In the genomic region with DNA sequence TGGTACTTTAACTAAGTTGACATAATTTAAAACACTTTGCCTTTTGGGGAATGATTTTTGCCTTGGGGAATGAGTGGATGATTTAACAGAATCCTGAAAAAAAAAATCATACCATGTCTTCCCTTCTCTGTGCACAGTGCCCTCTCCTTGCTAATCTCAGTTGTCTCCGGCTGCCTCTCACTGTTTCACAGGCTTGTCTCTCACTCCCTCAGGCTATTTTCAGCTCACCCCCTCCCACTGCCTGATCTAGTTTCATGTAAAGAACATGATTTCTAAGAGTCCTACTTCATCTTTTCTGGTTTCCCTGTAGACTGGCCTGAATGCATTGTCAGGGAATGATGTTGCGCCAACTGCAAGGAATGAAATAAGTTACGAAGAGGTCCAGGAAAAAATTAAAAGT, we compare ENCODE assay signal across 17 mouse cellular contexts.
A peak's percentile ranks its signal among the peaks of the same experiment; 100 is the strongest.
DNase-seq lines count a peak whose midpoint lies in the region; ATAC-seq lines count a peak whose summit lies in the region.
"Had no signal": no experiment of that assay in that cellular context is flagged by ENCODE, and none has a peak within 500 bp of the region (broad histone marks: within the 10 kb centered on the region; RNA-seq: fewer than 3 reads in every experiment).

No protein-coding gene starts in this region.

- H3K4me3 ChIP-seq in lung, embryonic 15.5 days = no peak overlapping the region
- H3K4me3 ChIP-seq: hindbrain, embryonic 15.5 days; liver, embryonic 12.5 days; megakaryocyte, embryonic 14.5 days; neural tube, embryonic 15.5 days had no signal

- peak overlapping the region; percentile 57 for H3K27ac ChIP-seq in lung, embryonic 15.5 days
- H3K27ac ChIP-seq: hindbrain, embryonic 15.5 days; liver, embryonic 12.5 days; neural tube, embryonic 15.5 days had no signal

- H3K9me3 ChIP-seq in lung, embryonic 15.5 days = no peaks in the 10 kb centered on the region
- H3K9me3 ChIP-seq: hindbrain, embryonic 15.5 days; liver, embryonic 12.5 days; neural tube, embryonic 15.5 days had no signal

- no peak overlapping the region for H3K4me2 ChIP-seq in lung, embryonic 15.5 days
- H3K4me2 ChIP-seq: hindbrain, embryonic 15.5 days; liver, embryonic 12.5 days; neural tube, embryonic 15.5 days had no signal

- H3K36me3 ChIP-seq in lung, embryonic 15.5 days = no peaks in the 10 kb centered on the region
- H3K36me3 ChIP-seq: G1E; hindbrain, embryonic 15.5 days; liver, embryonic 12.5 days; neural tube, embryonic 15.5 days had no signal

- no peak for DNase-seq in lung, postnatal 36 days
- DNase-seq in frontal cortex, postnatal 14 days (ENCODE audit: low spot score in 2 of 2) = peak; percentile 35 to 36
- peak; percentile 65 to 86 for DNase-seq in left cerebral cortex, postnatal 14 days (ENCODE audit: low spot score in 2 of 2)
- DNase-seq in right cerebral cortex, postnatal 4 days = peak; percentile 12
- DNase-seq in layer of hippocampus, postnatal 10 days (ENCODE audit: low spot score in 2 of 2) = no peak
- no peak for DNase-seq in cerebellum, adult 11-12 months
- DNase-seq: adrenal gland, adult 2 months; cerebellum, postnatal 10 days; heart, adult 11 months; kidney, adult 2 months; thymus, adult 18-20 months had no signal

- H3K9ac ChIP-seq in lung, embryonic 15.5 days = no peak overlapping the region
- H3K9ac ChIP-seq: hindbrain, embryonic 15.5 days; liver, embryonic 12.5 days; neural tube, embryonic 15.5 days had no signal

- intact Hi-C loops in left cerebral cortex, postnatal 14 days (cut with DNase I) = no loop called here

- no peak for ATAC-seq in lung, embryonic 15.5 days (ENCODE audit: borderline replicate concordance, extremely low read depth, low FRiP score, low TSS enrichment)
- ATAC-seq: liver, embryonic 12.5 days had no signal

- no peaks in the 10 kb centered on the region for H3K4me1 ChIP-seq in lung, embryonic 15.5 days
- H3K4me1 ChIP-seq: hindbrain, embryonic 15.5 days; liver, embryonic 12.5 days; megakaryocyte, embryonic 14.5 days; neural tube, embryonic 15.5 days had no signal

- 70% methylated on average over 3 of the region's 3 CpGs for WGBS in lung, embryonic 15.5 days

- H3K27me3 ChIP-seq in lung, embryonic 15.5 days = no peaks in the 10 kb centered on the region
- H3K27me3 ChIP-seq: hindbrain, embryonic 15.5 days; liver, embryonic 12.5 days; megakaryocyte, embryonic 14.5 days; neural tube, embryonic 15.5 days had no signal

Comparison
In these comparisons a context has a peak if more than half of its experiments do, and no peak if none do; other contexts are left out.
1. DNase-seq: peak in frontal cortex, postnatal 14 days (2 of 2), left cerebral cortex, postnatal 14 days (2 of 2) and right cerebral cortex, postnatal 4 days (single experiment); none in lung, postnatal 36 days (single experiment), layer of hippocampus, postnatal 10 days (0 of 2) and cerebellum, adult 11-12 months (single experiment).